Mouse (Mus musculus) frontal cortex, adult 2 months (tissue): ENCODE measurements around the gene Ptprc. TPM values are rescaled to one million over a fixed set of nuclear protein-coding genes. Genes with fewer than 3 reads are reported as not detected.

ENCODE experiments used
- DNase-seq, 2 experiments: peaks; one replicate each; pipeline ENCODE4 v3.0.0; 2022; ENCODE audit warnings: low spot score in 1 of 2; ENCODE audit errors: extremely low spot score in 1 of 2
- polyA plus RNA-seq: library from polyadenylated mRNA; depleted of rRNA; stranded (reverse); fragments of >200 nt; gene quantifications from 2 replicates; pipeline ENCODE4 v1.2.3, GENCODE M21; 2012; rRNA removed

Ptprc gene
- polyA plus RNA-seq, 1 experiment = 2.6 TPM

DNA sequence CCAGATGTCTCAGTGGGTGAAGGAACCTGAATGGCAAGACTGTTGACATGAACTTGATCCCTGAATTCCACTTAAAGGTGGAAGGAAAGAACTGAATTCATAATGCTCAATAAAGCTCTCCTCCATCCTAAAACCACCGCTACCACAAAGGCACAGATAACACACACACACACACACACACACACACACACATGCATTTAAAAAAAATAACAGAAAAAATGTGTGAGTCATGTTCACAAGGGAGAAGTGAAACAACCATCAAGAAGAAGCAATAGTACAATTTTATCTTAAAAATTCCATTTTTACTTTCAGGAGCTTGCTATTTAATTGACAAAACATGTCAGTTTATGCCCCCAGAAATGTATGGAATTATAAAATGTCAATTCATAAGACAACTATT, 95.2 kb downstream of the Ptprc start:
- no peak for DNase-seq

DNA sequence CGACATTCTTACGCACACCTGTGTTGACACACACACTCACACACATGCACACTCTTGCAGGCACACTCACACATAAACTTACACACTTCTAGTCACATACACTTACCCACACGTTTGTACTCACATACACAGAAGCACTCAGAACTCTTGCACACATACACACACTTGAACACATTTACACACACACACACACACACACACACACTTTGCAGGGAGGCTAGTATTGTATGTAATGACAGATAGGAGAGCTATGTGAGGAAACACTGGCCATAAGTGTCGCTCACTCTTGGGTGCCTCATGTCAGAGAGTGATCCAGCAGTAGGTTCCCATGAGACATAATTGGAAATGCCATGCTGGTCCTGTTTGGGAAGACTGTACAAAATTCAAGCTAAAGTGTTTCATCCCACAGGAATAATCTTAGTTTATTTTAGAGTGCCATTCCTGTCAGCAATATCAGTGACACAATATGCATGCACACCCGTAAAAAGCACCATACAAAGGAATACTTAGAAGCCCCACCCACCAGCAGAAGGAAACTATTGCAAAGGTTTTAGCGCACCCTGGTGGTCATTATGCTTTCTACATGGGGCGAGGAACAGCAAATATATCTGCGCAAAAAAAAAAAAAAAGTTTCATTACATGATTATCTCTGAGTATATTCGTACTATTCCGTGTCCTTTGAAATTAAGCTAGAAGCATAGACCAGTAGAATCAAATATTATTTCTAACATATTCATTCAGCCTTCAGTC, 131.1 kb downstream of the Ptprc start:
- peak; percentile 47 to 93 for DNase-seq

- no peak for DNase-seq
These were observed 135.0 kb downstream of the Ptprc start for GRCm38 (mm10) chr1:138040556-138040955.

GRCm38 (mm10) chr1:138039201-138039600, 136.3 kb downstream of the Ptprc start:
- DNase-seq = no peak

DNA sequence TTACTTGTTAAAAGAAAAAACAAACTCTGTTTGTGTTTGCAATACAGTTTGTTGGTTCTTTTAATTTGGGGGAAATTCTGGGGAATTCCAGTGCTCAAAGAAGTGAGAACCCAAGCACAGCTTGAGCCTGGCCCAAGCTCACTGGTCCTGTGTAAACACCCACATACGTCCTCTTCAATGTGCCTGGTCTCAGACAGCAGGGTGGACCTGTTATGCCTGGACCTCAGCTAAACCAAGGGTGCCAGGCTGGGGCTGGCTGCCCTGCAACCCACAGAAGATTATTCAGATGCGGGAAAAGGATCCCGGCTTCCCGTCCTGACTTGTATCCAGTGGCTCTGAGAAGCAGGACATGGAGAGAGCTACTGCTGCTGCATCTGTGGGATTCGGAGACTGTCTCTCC, 138.0 kb downstream of the Ptprc start:
- DNase-seq = no peak

DNA sequence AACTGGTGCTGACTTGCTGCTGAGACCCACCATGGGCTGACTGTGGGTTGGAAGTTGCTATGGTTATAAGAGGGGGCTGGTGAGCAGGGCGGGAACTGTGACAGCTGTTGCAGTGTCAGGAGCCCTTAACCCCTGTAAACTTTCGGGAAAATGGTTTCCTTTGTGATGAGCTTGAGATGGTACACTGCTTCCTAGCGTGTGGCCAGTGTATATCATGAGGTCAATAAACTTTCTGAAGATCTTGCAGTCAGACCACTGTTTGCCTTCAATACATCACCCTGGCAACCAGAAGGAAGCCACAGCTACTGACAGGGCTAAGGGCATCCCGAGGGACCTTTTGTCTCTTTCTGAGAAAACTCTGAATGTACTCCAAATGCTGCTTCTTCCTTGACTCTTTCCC, 145.9 kb downstream of the Ptprc start:
- no peak for DNase-seq

DNA sequence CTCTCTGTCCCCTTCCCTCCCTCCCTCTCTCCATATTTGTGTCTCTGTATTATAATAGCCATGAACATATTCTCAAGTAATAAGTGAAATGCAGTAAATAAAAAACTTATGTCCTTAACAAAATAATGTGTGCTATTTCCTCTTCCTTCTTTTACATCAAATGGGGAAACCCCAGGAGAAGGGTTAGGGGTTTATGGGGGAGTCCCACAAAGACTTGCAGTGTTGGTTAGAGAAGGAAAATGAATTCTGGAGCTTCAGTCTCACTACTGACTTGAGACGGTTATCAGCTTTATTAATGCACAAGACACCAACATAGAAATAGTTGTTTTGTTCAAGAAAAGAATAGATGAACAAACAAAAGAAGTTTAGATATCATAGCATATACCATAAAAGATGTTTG, 150.2 kb downstream of the Ptprc start:
- no peak for DNase-seq

GRCm38 (mm10) chr1:138023601-138024000, 151.9 kb downstream of the Ptprc start:
- no peak for DNase-seq

DNA sequence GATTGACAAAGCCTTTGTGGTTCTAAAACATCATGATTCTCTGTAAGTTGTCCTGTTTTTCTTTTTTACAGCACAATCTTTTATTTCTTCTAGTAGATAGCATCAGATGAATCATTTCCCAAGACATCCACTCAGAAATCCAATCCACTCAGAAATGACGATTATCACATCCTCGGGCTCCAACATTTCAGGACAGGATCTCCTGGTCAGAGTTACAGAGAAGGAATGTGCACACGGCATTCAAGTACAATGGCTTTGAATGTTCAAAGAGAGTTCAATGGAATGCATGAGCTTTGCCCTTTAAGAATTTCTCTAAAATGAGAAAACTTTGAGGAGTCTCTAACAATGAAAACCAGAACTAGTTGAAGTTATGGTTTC, 152.6 kb downstream of the Ptprc start:
- no peak for DNase-seq

DNA sequence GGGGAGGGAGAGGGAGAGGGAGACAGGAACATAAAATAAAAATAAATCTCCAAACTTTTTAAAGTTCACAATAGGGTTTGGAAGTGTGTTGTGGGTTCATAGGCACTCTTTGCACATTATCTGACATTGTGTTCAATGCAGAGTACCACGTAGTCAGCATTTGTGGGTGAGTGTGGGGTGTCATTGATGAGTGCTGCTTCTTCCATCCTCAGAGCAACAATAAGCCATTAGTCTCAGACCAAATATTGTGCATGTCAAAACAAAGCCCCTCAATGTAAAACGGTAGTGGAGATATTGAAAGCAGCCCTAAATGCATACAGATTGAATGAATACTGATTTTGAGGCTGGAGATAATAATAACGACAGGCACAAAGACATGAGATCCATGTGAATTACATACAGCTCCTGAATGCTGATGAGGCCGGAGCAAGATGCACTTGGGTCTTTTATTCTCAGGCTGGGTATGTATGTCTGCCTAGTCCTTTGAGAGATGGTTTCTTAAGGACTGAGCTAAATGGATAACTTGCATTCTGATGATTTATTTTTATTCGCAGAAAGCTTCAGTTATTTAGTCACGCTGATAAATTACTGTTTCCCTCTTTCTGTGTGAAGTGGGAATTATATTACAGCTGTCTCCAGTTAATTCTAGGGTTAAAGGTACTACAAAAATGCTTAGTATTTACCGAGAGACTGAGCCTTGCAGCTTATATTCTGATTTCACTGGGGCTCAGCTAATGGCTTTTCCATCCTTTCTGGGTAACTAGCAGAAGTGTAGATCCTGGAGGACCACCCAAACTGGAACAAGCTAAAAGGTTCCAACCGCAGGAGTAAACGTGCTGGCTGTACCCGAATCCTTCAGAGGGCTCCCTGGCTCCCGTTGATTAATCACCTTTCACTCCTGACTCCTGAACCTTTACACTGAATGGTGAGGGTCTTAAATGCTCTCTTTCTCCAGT, 153.3 kb downstream of the Ptprc start:
- DNase-seq = no peak

Other genes with a start within 250 kb of the Ptprc start
- gene Atp6v1g3, start 98.0 kb upstream of the Ptprc start, polyA plus RNA-seq = not detected in 2 replicates